In genomic region chr9:75378774-75379173, GRCm38 (mm10) we compare ENCODE assay signal across 30 mouse cellular contexts. TPM values are rescaled to one million over a fixed set of nuclear protein-coding genes. Genes with fewer than 3 reads are reported as not detected.
"Had no signal": no experiment of that assay in that cellular context is flagged by ENCODE, and none has a peak within 500 bp of the region (broad histone marks: within the 10 kb centered on the region; RNA-seq: fewer than 3 reads in every experiment).

No protein-coding gene starts in this region.

- H3K9ac ChIP-seq: liver, embryonic 14.5 days; midbrain, embryonic 12.5 days; stomach, embryonic 15.5 days had no signal

- H3K27me3 ChIP-seq: megakaryocyte, embryonic 14.5 days; midbrain, embryonic 12.5 days; stomach, embryonic 15.5 days had no signal

- H3K9me3 ChIP-seq: midbrain, embryonic 12.5 days; stomach, embryonic 15.5 days had no signal

- H3K4me2 ChIP-seq: midbrain, embryonic 12.5 days; stomach, embryonic 15.5 days had no signal

- H3K27ac ChIP-seq: left cerebral cortex, adult 2 months; liver, embryonic 14.5 days; macrophage; midbrain, embryonic 12.5 days; stomach, embryonic 15.5 days had no signal

- H3K4me1 ChIP-seq: midbrain, embryonic 12.5 days; stomach, embryonic 15.5 days had no signal

- ATAC-seq: midbrain, embryonic 16.5 days had no signal

- DNase-seq: kidney, adult 18-20 months; kidney, adult 9 months; kidney, postnatal 14 days; layer of hippocampus, postnatal 36 days; lung, adult 2 months; lung, postnatal 14 days; right cerebral cortex, postnatal 14 days; right cerebral cortex, postnatal 4 days; spleen, adult 18-20 months; thymus, adult 18-20 months; thymus, postnatal 36 days had no signal

- H3K36me3 ChIP-seq: midbrain, embryonic 12.5 days; stomach, embryonic 15.5 days had no signal

- H3K4me3 ChIP-seq: left cerebral cortex, adult 2 months; megakaryocyte, embryonic 14.5 days; midbrain, embryonic 12.5 days; myocyte; stomach, embryonic 15.5 days had no signal

RNA-seq across cellular contexts. Expression of gene Bcl2l10, which starts 31.2 kb away (rescaled TPM):
- total RNA-seq: layer of hippocampus, postnatal 10 days; left cerebral cortex, adult 2 months; left cerebral cortex, postnatal 36 days; liver, adult 2 months; monocyte, adult 5-6 weeks had no signal
- polyA plus RNA-seq: kidney, embryonic 16.5 days; limb, embryonic 11.5 days; limb, embryonic 14.5 days; liver, adult 2 months; liver, embryonic 14.5 days; lung, embryonic 16.5 days; macrophage; midbrain, embryonic 12.5 days; midbrain, embryonic 16.5 days; myocyte; neural tube, embryonic 11.5 days; neural tube, embryonic 14.5 days; stomach, embryonic 15.5 days; testis, adult 2 months had no signal
